Mouse (Mus musculus): Measurements from ENCODE around the gene Dner.

Gene Dner

DNA sequence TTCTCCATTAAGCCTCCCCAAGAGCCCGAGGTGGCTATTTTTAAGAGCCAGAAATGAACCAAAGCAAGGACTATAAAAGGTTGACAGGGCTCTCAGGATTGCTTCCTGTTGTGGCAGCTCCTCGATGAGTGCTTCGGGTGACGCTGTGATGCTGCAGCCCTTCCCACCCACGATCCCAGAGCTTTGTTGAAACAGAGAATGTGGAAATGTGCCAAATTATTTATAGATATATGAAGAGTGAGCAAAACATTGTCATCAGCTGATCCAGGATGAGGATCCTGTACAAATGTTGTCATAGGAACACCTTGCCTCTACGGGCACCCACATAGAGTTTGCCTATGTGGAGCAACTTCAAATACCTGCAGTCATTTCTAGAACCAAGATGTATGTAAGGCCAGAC, 67.8 kb downstream of the Dner start:
- no peak for DNase-seq (ENCODE audit: low spot score)

DNA sequence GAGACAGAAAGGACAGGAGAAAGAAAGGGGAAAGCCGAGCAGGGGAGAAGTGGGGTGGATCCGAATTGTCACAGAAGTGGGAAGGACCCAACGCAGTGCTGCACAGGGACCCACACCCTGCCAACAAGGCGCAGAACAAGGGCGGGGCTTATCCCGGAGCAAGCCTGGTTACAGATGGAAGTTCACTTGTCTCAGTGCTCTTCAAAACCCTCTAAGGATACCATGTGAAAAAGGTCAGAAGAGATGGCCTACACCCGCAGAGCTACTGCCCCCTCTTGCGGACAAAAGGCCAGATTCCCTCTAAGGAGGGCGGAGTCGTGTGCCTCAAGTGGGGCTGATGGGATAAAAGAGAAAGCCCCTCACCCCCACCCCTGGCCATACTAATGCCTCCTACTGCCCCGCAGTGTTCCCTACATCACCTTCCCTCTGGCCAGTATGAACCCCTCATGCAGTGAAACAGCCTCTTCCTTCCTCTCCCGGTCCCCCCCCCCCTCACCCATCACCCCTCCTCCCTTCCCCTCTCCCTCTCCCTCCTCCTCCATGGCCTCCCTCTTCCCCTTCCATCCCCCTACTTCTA, 73.0 kb downstream of the Dner start:
- DNase-seq (ENCODE audit: low spot score) = peak; percentile 35

DNA sequence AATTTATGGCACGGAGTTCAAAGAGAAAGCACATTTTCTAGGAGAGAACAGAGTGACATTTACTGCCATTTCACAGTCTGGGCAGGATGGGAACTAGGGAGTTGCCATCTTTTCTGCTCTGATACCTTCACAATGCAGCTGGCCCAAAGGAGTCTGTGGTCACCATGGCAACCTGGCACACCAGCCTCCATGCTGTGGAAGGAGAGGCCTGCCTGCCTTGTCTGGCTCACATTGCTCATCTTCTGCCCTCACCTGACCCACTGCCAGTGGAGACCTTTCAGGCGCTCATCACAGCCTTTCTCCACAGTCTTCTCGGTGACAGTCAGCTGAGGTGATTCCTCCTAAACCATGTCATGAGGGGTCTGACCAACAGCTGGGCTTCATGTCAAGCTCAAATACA, 74.7 kb downstream of the Dner start:
- peak; percentile 67 for DNase-seq (ENCODE audit: low spot score)

DNA sequence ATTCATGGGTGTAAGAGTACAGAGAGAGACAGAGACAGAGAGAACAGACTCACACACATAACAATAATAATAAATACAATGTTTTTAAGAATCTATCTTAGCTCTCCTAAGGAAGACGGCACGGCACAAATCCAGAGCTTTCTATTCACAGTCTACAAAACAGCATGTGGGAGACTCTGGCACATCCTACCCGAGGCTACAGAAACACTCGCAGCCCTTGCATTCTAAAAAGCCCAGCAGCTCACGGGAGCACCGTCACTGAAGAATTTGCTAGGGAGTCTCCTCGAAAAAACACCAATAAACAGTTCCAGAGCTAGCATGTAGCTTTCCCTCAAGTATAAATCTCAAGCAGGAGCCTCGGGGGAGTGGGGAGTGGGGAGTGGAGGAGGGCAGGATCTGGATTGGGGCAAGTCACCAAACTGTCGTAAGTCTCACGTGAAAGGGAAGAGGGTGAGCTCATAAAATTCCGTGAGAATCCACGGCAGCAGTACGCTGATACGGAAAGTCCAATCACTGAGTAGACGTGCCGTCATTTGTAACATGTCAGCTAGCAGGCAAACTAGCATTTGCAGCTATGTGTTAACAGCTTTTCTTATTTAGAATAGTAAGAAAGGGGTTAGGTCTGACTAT, 76.8 kb downstream of the Dner start:
- no peak for DNase-seq (ENCODE audit: low spot score)

DNA sequence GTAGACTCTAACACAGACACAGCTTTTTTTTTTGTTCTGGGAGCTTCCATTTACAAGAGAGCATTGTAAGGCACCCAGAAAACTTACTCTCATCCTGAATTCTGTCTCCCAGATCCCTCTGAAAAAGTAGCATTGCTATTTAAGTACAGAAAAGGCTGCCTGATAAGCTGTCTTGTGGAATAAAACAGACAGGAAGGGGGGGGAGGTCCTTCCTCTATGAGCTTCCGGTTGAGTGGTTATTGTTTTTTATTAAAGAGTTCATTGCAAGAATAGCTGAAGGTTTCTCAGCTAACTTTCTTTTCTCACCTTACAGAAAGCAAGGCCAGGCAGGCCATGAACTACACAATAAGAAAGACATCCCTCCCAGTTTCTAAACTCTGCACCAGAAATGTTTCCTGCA, 77.9 kb downstream of the Dner start:
- no peak for DNase-seq (ENCODE audit: low spot score)

DNA sequence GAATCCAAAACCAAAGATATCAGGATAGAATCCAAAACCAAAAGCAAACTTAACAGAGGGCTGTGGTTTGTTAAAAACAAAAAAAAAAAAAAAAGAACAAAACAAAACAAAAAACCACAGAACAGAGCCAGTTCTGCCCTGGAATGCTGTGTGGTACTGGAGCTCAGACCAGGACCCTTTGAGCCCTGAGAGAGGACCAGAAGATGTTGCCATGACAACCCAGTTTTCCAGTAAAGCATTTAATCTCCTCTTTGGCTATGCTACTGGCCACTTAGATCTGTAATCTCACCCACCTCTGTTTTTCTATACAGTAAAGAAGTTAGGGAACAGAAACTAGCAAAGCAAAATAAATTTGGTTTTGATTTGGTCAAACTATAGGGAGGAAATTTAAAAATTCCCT, 79.9 kb downstream of the Dner start:
- no peak for DNase-seq (ENCODE audit: low spot score)

DNA sequence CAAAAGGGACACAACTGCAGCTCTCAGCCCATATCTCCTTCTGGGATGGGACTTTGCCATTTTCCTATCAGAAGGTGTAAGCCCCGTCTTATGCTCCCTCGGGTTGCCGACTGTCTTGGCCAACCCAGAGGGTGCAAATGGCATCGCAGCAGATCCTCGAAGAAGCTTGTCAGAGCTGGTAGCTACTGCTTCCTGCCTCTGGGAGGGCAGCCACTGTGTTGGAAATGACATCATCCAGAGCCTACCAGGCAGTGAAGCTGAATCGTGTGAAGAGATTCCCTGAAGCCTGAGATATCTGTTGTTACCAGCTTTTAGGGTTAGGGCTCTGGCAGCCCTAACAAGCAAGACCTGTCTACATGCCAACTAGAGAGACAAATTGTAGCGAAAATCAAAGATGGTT, 81.4 kb downstream of the Dner start:
- DNase-seq (ENCODE audit: low spot score) = no peak

DNA sequence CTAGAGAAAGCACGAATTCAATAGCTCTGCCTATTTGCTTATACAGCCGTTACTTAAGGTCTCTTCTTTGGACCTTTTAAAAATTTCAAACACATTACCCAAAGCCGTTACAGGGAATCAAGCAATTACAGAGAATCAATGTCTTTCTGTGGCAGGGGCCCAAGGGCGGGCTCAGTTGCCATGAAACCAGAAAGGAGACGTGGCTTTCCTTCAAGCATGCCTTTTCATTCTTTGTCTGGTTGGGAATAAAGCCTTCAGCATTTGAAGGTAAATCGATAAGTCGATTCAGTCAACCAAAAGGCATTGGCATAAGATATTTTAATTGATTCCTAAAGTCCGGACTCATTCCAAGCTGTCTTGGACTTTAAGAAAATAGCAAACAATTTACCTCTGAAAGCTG, 82.9 kb downstream of the Dner start:
- peak; percentile 40 for DNase-seq (ENCODE audit: low spot score)

DNA sequence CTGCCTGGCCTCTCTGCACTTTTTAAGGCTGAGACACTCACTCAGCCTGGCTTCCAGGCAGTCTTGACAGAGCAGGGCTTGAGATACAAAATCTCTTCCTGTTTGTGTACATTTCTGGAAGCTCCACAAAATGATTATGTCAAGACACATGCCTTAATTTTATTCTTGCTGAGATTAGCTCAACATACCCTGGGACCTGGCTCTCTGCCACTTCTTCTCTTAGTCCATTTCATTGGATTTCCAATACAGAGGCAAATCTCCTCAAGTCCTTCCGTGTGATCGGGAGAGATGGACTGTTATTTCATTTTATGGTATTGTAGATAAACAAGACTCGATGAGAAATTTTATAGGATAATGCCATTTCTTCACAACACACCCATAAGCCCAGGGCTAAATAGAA, 84.7 kb downstream of the Dner start:
- DNase-seq (ENCODE audit: low spot score) = no peak

DNA sequence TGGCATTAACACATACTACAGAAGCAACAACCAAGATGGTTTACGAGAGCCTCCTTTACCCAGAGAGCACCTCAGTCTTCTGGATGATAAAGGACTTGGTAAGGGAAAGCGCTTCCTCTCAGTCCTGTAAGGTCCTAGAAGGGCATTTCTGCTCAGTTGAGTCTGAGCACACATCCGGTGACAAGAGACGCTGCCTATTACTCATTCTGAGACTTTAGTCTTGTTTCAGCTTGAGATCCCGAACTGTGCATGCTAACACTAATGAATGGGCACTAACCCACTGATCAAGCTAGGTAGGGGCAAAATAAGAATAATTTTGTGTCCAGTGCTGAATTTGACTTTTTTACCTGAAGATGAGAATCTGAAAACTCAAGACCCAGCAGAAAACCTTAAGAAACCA, 97.0 kb downstream of the Dner start:
- DNase-seq (ENCODE audit: low spot score) = no peak

DNA sequence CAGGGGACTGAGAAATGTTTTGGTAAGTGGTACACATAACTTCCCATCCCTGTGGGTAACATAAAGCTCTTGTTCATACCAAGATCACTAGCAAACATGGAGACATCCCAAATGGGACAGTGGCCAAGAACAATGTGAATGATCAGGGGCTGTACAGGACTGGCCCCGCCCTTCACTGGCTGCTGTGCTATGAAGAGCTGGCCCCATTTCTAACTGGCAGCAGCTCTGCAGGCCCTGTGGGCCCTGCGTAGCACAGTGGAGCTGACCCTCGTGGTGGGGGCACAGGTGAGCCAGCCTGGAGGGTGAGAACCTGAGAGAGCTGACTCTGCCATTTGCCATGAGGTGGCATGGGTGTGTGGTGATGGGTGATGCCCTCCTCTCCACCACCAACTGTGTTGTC, 100.0 kb downstream of the Dner start:
- DNase-seq (ENCODE audit: low spot score) = no peak

DNA sequence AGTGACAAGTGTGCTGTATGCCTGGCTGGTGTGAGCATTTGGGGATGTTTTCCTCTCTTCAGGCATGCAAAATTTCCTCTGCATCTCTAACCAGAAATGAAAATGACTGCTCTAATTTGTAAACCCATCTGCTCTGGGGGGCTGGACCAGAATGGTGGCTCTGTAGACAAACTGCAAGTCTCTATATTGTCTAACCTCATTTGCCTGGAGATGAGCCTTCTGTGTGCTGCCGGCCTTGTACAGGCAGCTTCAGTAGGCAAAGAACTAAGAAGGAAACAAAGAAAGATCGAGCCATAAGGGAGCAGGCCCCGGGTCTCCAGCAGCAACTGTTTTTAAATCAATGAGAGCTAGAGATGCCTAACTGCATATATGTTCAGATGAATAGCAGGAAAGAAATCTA, 103.6 kb downstream of the Dner start:
- no peak for DNase-seq (ENCODE audit: low spot score)

DNA sequence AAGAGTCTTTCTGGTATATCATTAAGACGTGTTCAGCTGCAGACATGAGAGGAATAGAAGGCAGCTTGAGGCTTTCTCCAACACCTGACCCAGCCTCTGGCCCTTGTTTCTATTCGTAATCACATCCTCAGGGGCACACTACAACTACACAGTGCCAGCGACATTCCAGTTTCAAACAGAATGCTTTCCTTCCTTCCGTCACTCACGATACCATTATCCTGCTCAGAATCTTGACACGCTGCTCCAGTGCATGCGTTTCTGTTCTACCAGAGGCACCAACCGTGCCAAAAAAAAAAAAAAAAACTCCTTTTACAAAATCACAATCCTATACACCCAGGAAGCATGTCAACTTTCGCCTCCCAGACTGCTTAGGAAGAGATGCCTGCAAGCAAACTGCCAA, 105.5 kb downstream of the Dner start:
- DNase-seq (ENCODE audit: low spot score) = no peak

DNA sequence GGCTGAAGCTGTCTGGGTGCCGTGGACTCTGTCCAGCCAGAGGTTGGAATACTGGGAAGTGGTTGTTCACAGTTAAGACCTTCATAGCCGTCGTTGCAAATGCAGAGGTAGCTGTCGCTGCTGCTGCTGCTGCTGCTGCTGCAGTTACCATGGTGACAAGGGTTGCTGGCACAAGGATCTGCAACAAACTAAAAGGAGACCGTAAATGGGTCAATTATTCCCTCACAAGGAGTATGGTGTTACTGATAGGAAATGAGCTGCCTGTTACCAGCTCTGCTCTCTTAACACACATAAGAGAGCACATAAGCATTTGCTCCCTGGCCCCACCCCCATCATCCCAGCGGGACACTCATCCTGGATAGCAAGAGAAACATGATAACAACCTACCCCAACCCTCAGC, 110.6 kb downstream of the Dner start:
- peak; percentile 50 for DNase-seq (ENCODE audit: low spot score)

DNA sequence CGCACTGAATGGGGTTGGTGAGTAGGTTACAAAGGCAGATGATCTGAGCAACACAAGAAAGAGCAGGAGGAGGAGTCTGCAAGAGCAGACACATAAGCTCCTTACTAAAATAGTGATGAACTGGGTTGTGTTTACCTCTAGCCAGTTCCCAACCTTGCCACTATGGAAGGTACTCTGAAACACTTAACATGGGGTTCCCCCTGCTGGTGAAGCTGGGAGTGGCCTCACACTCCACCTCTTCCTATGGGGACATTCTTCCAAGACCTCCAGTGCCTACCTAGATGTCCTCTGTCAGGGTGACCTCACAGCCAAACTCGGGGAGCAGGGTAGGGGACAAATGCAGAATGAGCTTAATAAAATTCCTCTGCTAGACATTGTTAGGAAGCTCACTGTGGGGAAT, 114.2 kb downstream of the Dner start:
- peak; percentile 71 for DNase-seq (ENCODE audit: low spot score)

DNA sequence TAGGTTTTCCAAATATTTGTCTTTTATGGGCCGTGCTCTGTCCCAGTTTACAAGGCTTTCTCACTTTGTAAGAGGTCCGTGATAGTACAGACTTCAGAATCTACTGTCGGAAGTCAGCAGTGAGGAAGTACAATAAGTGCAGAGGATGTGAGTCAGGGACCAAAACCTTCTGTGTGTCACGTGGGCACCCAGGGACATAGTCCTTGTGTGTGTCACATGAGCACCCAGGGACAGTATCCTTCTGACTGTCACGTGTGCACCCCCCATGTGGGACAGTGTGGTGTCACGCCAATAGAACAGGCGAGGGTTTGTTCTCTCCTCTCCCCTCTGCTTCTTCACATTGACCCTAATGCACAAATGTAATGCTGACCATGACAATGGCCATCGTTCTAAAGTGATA, 134.2 kb downstream of the Dner start:
- DNase-seq (ENCODE audit: low spot score) = no peak

DNA sequence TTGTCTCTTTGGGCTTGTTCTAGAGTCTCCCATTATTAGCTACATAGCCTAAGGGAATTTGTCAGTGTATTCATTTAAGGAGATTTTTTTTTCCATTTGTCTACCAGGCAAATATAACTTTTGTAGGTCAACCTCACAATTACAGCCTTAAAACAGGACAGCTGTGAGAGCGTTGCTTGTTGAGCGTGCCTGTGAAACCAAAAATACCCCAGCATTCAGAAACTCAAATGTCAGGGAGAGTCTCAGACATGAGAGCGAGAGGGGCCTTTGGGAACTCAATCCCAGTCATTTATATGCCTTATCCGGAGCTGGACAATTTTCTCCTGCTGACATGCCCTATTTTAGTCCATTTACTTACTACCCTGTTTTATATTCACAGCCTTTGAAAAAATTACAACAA, 134.6 kb downstream of the Dner start:
- DNase-seq (ENCODE audit: low spot score) = no peak

DNA sequence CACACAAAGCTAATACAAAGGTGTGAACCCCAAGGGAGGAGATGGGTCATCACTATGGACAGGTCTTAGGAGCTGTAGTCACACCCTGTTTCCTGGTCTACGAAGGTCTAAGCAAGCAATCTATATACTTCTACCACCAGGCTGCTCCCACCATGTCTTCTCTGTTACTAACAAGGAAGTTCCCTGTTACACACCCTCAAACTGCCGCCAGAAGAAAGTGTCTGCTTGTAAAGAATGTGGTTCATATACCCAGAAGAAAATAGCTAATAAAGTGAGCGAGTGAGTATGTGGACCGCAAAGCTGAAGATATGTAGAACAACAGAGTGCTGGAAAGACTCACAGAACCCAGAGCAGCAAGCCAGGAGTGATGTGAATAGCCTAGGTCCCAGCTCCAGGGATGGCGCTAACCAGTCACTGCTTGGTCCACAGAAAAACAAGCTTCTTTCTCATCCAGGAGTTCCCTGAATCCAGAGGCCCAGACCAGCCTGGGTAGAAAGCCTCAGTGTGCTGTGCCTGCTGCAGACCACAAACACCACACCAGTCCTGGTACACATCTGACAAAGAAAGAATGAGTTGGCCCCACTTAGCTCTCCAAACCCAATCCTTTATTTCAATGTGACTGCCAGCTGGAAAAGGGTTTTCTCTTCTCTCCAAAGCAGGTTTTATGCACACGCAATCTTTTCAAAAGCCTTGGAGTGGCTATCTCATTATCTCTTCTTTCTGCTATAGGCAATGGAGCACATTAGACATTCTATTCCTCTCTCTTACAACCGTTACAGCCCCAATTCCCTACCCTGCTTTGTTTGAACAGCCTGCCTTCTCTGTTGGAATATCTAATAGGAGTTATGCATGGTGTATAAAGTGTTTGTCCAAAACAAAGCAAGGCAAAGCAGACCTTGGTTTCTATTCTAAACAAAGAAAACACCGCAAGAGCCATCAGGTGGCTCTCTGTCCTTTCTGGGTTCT, 139.2 kb downstream of the Dner start:
- no peak for DNase-seq (ENCODE audit: low spot score)

DNA sequence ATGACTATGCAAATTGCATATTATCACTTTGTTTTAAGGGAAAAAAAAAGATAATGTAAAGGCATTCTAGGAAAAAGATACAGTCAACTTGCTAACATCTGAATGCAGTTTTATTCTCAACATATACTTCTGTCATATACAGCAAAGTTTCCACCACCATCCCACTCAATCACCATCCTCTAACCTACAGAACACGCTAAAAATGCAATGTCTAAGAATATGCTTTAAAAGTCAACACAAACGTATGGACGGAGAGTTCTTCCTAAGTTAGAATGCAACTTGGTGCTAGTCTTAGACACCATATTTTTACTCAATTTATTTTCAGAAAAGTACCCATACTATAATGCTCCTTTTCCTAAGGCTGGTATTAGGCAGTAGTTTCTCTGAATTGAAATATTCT, 144.0 kb downstream of the Dner start:
- no peak for DNase-seq (ENCODE audit: low spot score)

DNA sequence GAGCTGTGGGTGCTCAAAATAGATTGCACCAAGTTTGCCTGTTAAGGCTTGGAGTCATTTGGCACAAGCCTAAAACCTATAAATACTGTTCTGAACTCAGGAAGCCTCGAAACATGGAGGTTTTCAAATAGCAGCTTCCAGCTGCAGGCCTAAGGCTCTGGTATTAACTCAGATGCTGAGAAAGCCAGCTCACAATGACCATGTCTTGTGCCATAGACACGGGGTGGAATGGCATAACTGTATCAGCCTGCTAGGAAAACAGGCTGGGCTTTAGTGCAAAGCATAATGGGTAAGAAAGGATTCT, 146.0 kb downstream of the Dner start:
- no peak for DNase-seq (ENCODE audit: low spot score)

DNA sequence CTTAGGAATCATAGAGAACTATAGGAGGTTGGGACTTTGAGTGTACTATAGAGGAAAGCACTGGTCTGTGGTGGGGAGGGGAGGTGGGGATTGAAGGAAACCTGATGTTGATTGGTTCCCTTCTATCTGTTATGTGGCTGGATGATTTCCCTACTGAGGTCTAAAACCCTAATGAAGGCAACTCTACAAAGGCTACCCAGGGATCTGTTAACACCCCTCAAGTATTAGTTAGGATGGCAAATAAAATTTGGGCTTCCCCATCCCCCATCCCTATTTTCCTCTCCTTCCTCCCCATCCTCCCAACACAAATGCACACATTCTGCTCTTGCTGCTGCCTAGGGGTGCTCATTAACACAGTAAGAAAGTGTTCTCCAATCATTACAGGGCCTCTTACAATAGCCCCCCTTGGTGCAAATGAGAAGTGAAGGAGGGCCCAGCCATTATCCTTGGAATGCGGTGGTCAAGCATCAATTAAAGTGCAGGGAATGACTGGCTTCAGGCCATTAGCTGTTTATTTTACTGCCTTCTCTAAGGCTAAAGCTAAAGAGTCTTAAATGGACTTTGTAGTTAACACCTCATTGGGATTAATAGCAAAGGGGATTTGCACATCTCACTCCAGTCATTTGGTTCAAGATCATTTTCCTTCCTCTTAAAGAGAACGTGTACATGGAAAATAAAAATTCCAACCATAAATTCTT, 146.5 kb downstream of the Dner start:
- peak; percentile 44 for DNase-seq (ENCODE audit: low spot score)

DNA sequence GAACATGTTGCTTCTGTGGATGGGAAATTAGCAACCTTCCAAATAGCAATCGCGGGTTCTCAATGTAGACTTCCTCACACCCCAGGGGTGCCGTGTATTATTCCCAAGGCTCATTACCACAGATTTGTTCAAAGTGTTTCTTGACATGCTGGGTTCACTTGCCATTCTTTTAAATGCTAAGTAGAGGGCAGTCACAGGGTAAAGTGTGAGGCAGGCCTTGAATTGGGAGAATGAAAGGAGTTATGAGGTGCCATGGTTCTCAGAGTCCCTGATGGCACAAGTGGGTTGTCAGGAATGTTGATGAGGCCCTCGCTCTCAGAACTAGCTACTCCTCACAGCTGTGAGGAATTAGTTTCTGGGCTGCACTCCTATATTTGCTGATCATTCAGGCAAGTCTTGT, 160.0 kb downstream of the Dner start:
- DNase-seq (ENCODE audit: low spot score) = peak; percentile 1

DNA sequence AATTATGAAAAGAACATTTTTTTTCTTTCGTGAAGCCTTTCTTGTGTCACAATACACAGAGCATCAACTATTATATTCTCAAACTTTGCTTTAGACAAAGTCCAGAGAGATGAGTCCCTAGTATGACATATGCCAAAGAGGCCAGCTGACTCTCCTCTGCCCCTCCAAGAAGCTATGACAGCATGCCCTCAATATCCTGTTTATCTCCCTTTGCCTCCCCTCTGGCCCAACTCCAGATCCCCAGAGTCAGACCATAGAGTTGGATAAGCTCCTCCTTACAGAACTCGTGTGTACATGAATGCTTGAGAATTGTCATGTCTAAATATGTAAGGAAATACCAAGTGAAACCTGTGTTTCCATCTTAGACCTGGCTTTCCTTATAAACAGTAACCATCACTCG, 170.5 kb downstream of the Dner start:
- no peak for DNase-seq (ENCODE audit: low spot score)

Data from retina, embryonic 14.5 days (tissue).